Mouse (Mus musculus) heart, embryonic 13.5 days (tissue): ENCODE data around the gene Pax5. TPM values are rescaled to one million over a fixed set of nuclear protein-coding genes. Genes with fewer than 3 reads are reported as not detected.
"Not testable (repeated sequence)": the region's sequence is repeated elsewhere in the genome, so short reads cannot be mapped to it uniquely, and the experiment has no call there.

Experiments used
- ATAC-seq: fragments of 200-750 bp; cut with Nextera tagmentation; 2 replicates; pipeline ENCODE4 v1.8.0; 2017; ENCODE audit warnings: moderate TSS enrichment; ENCODE audit not compliant: insufficient number of reproducible peaks, low FRiP score, low TSS enrichment; ENCODE audit errors: extremely low read depth
- H3K27ac ChIP-seq: fragments of 300-500 bp; sonication (generic); replicated peaks from 2 replicates; pipeline ENCODE4 v1.5.1; 2015; ENCODE audit warnings: moderate library complexity, mild to moderate bottlenecking, inconsistent platforms
- H3K27me3 ChIP-seq: fragments of 300-500 bp; sonication (generic); replicated peaks from 2 replicates; pipeline ENCODE4 v1.6.1; 2015; ENCODE audit warnings: mild to moderate bottlenecking, inconsistent platforms
- H3K36me3 ChIP-seq: fragments of 300-500 bp; sonication (generic); 2 replicates; pipeline ENCODE4 v1.6.1; 2015; ENCODE audit warnings: mild to moderate bottlenecking, inconsistent platforms
- H3K4me1 ChIP-seq: fragments of 300-500 bp; sonication (generic); 2 replicates; pipeline ENCODE4 v1.6.1; 2015; ENCODE audit warnings: inconsistent platforms
- H3K4me2 ChIP-seq: fragments of 300-500 bp; sonication (generic); 2 replicates; pipeline ENCODE4 v1.6.1; 2015; ENCODE audit warnings: inconsistent platforms, mild to moderate bottlenecking, moderate library complexity
- H3K4me3 ChIP-seq: fragments of 300-500 bp; sonication (generic); 2 replicates; pipeline ENCODE4 v1.5.1; 2015; ENCODE audit warnings: moderate library complexity, mild to moderate bottlenecking, inconsistent platforms
- H3K9ac ChIP-seq: fragments of 300-500 bp; sonication (generic); 2 replicates; pipeline ENCODE4 v1.6.1; 2015; ENCODE audit warnings: inconsistent platforms, mild to moderate bottlenecking, moderate library complexity
- H3K9me3 ChIP-seq: fragments of 300-500 bp; sonication (generic); 2 replicates; pipeline ENCODE4 v1.6.1; 2016; ENCODE audit warnings: inconsistent platforms
- WGBS: fragments of 180-500 bp; shearing (Covaris S2); methylation state at CpG from one replicate; pipeline ENCODE4 v1.1.7; 2015; ENCODE audit warnings: mixed read lengths; 5-methylcytosine and 5-hydroxymethylcytosine counted together
- polyA plus RNA-seq: library from polyadenylated mRNA; unstranded; fragments of >200 nt; fragmentation: Nextera tagmentation; extraction: Ambion mirVana; gene quantifications from 2 replicates; pipeline ENCODE4 v1.2.1, GENCODE M21; 2015

The Pax5 gene
- 0.07 TPM in 1 of 2 replicates, not detected in the other for polyA plus RNA-seq

DNA sequence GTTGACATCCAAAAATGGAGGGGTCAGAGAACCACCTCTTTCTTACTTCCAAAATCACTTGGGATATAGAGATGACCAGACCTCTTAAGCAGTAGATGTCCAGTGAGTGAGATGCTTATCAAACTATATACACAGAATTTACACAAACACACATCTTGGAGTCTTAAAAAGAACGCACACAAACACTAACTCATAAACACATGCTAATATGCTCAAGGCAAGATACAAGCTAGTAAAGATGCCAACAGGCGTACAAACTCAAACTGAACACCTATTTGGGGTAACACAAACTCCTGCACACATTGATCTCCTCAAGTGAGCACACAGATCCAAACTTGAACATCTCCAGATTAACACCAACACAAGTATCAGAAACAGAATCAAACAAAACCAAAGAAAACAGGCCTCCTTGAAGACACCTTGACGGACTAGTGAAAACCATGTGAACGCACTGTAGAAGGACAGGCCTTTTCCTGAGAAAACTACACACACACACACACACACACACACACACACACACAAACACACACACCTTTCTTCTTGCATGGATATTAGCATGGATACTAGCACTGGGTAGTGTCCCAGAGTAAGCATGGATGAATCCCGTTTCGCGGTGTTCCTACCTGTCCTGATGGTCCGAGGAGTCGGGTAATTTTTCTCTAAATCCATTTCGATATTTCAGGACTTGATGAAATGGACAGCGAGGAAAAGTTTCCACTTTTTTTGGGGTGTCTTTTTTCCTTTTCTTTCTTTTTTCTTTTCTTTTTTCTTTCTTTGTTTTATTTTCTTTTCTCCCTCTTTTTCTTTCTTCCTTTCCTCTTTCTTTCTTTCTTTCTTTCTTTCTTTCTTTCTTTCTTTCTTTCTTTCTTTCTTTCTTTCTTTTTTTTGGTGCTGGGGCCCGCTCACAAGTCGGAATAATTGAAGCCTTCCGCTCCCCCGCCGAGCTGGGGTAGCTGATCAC lies at the start of gene Pax5:
TSS of gene Pax5 (minus strand) at position 748 of the 961 bp plus-strand sequence.
- Histone ChIP-seq H3K4me1 (peaks cover 28% of the 10 kb centered on the region), H3K27ac (no peak within 1 kb of the TSS), H3K27me3 (peaks cover 100% of the 10 kb centered on the region), H3K36me3 (no peaks in the 10 kb centered on the region), H3K4me3 (no peak within 1 kb of the TSS), H3K9me3 (no peaks in the 10 kb centered on the region), H3K9ac (no peak within 1 kb of the TSS), H3K4me2 (0 out of 2 replicates have a peak within 1 kb of the TSS, but pooled peaks have one; percentile 5)
- ATAC-seq = no peak
- WGBS = 29% methylated on average over 16 of the region's 16 CpGs

DNA sequence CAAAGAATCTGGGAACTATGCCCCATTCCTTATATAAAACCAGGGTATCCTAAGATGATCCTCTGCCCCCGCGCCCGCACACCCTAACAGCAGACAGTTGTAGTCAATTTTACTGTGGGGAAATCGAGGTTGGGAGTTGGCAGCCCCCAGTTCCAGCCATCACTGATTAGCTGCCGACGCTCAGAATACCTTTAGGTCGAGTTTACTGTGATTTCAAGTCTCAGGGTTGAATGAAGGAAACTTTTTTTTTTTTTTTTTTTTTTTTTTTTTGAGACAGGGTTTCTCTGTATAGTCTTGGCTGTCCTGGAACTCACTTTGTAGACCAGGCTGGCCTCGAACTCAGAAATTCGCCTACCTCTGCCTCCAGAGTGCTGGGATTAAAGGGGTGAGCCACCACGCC lies 46.8 kb upstream of the Pax5 start:
- peak overlapping the region; percentile 88 for H3K9ac ChIP-seq
- ATAC-seq, H3K36me3 ChIP-seq, H3K27me3 ChIP-seq, H3K9me3 ChIP-seq: not testable (repeated sequence)
- peaks cover 14% of the 10 kb centered on the region for H3K4me1 ChIP-seq
- WGBS = 9% methylated on average over 10 of the region's 10 CpGs
- peak overlapping the region; percentile 91 for H3K27ac ChIP-seq
- peak overlapping the region; percentile 86 for H3K4me2 ChIP-seq
- peak overlapping the region; percentile 74 for H3K4me3 ChIP-seq

DNA sequence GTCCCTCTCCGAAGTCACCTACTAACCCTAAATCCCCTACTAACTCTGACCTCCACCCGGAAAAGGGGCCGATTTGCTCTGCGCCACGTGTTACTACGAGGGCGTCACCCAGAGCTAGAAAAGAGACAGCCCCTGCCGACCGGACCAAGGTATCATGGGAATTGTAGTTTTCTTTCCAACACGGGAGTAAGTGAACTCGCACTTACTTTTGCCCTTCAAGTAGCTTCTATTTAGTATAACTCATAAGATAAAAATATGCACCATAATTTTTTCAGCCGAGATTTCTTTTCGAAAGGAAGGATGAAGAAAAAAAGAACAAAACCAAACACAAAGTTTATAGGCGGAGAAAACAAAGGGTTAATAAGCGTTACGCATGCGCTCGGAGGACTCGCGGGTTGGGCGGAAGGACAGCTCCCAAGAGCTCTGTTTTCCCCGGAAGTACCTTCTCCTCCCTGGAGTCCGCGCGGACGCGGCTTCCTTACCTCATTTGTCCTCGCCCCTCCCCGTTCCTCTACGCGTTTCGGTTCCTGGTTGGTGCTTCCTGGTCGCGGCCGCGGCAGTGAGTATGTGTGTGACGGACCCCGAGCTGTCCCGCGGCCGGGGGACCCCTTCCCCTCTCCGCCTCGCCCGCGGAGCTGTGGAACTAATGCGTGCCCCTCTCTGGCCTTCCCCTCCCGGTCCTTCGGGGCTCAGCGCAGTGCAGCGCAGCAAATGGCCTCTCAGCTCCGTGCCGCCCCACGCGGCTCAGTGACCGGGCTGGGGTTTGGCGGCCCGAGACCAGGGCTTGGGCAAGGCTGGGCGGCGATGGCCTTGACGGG lies 46.1 kb upstream of the Pax5 start:
- peak overlapping the region; percentile 91 for H3K27ac ChIP-seq
- H3K4me2 ChIP-seq = peak overlapping the region; percentile 86
- H3K4me3 ChIP-seq = peak overlapping the region; percentile 74
- ATAC-seq = peak; percentile 93
- under 1% methylated on average over 60 of the region's 60 CpGs for WGBS
- H3K4me1 ChIP-seq = peaks cover 14% of the 10 kb centered on the region
- no peaks in the 10 kb centered on the region for H3K36me3 ChIP-seq
- H3K9ac ChIP-seq = peak overlapping the region; percentile 88
- no peaks in the 10 kb centered on the region for H3K27me3 ChIP-seq
- no peaks in the 10 kb centered on the region for H3K9me3 ChIP-seq

DNA sequence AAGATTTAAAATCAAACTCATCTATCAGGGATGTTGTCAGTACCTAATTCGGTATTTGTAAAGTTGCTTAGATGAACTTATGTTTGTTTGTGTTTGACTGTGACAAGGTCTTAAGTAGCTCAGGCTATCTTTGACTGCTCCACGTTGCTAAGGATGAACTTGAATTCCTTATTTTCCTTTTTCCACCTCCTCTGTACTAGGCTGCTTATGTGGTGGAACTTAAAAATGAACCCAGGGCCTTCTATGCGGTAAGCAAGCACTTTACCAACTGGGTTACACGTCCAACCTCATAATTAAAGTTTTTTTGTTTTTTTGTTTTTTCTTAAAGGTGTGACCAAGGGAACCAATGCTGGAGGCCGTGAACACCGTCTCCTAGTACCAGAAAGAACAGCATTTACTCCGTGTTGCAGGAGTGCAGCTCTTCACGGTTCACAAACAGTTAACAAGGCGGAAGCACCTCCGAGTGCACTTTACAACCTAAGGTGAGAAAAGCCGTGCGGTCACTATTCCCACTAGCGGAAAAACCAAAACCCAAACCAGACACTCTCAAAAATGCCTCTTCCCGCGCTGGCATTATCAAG lies 45.4 kb upstream of the Pax5 start, which contains the start of gene Zcchc7:
TSS of gene Zcchc7 (plus strand) at position 325 of the 581 bp plus-strand sequence.
- H3K4me2 ChIP-seq = peak within 1 kb of the TSS; percentile 86
- 0 out of 2 replicates have a peak, but pooled peaks have one; percentile 7 for ATAC-seq
- H3K27me3 ChIP-seq = no peaks in the 10 kb centered on the region
- H3K4me1 ChIP-seq = peaks cover 14% of the 10 kb centered on the region
- H3K4me3 ChIP-seq = peak within 1 kb of the TSS; percentile 74
- no peaks in the 10 kb centered on the region for H3K9me3 ChIP-seq
- no peaks in the 10 kb centered on the region for H3K36me3 ChIP-seq
- peak within 1 kb of the TSS; percentile 88 for H3K9ac ChIP-seq
- peak within 1 kb of the TSS; percentile 91 for H3K27ac ChIP-seq
- WGBS = 4% methylated on average over 15 of the region's 15 CpGs

DNA sequence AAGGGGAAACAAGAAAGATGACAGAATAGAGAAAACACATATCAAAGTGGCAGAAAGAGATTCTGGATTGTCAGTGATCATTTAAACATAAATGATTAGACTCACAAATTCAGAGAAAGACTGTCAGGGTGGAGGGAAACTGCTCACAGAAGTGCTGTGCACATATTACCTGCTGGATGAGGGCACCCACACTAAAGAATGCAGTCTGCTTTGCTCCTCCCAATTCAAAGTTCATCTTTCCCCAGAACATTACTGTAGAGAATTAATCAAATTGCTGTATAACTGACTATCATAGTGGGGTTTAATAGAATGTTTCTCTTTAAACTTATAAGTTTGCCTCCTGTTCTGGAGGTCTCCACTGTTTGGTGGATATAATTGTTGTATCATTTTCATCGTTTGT lies 30.2 kb upstream of the Pax5 start:
- no peak overlapping the region for H3K4me2 ChIP-seq
- H3K4me1 ChIP-seq = no peaks in the 10 kb centered on the region
- H3K36me3 ChIP-seq = no peaks in the 10 kb centered on the region
- H3K27me3 ChIP-seq = 0 out of 2 replicates have a peak, but pooled peaks cover 3% of the 10 kb centered on the region
- ATAC-seq = no peak
- H3K27ac ChIP-seq = no peak overlapping the region
- no peak overlapping the region for H3K4me3 ChIP-seq
- WGBS = 57% methylated on average over 1 of the region's 1 CpGs
- peaks cover 5% of the 10 kb centered on the region for H3K9me3 ChIP-seq
- H3K9ac ChIP-seq = no peak overlapping the region

DNA sequence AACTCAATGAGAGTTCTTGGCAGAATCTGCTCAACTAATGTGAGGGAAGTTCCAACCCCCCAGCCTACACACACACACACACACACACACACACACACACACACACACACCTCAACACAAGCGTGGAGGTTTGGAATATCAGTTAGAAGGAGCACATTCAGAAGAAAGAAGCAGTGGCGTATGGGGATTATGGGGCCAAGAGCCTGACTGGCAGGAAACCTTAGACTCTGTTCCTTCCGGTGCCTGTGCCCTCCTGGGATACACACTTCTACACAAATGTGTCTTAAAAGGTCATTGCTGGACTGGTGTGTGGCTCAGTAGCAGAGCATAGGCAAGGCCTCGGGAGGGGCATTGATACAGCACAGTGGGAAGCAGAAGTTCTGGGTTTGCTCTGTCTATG lies 10.9 kb upstream of the Pax5 start:
- H3K4me2 ChIP-seq = no peak overlapping the region
- H3K36me3 ChIP-seq = no peaks in the 10 kb centered on the region
- no peak overlapping the region for H3K9ac ChIP-seq
- 73% methylated on average over 4 of the region's 4 CpGs for WGBS
- no peaks in the 10 kb centered on the region for H3K4me1 ChIP-seq
- ATAC-seq = no peak
- H3K9me3 ChIP-seq = no peaks in the 10 kb centered on the region
- no peak overlapping the region for H3K4me3 ChIP-seq
- H3K27ac ChIP-seq = no peak overlapping the region
- H3K27me3 ChIP-seq = peaks cover 70% of the 10 kb centered on the region

DNA sequence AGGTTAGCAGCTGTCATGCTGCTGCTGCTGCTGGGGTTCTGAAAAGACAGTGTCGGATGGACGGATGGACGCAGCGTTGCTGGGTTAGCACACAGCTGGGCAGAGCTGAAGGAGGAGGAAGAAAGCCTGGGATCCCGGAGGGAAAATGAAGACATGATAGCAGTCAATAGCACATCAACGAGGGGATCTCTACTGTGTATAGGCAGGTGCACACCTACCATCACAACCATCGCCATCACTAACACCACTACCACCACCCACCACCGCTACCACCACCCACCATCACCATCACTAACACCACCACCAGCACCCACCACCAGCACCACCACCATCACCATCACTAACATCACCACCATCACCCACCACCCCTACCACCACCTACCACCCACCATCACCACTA lies 9.8 kb upstream of the Pax5 start:
- Histone ChIP-seq H3K4me2 (no peak overlapping the region), H3K36me3 (no peaks in the 10 kb centered on the region), H3K27me3 (peaks cover 76% of the 10 kb centered on the region), H3K4me1 (no peaks in the 10 kb centered on the region), H3K9me3 (no peaks in the 10 kb centered on the region), H3K9ac (no peak overlapping the region), H3K27ac (no peak overlapping the region), H3K4me3 (no peak overlapping the region)
- ATAC-seq = no peak
- WGBS = 77% methylated on average over 8 of the region's 8 CpGs

DNA sequence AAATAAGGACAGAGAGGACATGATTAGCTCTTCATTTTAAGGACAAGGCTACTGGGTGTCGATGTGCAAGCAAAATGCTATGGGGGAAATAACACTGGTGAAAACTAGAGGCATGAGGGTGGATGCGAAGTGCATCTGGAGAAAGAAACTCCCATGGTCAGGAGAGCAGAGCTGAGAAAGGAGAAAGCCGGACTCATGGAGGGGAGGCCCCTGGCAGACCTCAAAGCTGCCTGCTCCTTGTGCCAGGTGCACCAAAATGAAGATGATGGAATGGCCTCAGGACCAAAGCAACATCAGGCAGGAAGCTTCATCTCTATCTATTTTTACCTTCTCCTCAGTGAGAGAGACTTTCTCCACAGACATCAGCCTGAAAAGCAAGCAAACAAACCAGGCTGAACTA lies 7.4 kb upstream of the Pax5 start:
- H3K27me3 ChIP-seq = peaks cover 82% of the 10 kb centered on the region
- WGBS = 73% methylated on average over 3 of the region's 3 CpGs
- H3K9me3 ChIP-seq = no peaks in the 10 kb centered on the region
- H3K4me2 ChIP-seq = no peak overlapping the region
- H3K9ac ChIP-seq = no peak overlapping the region
- H3K4me3 ChIP-seq = no peak overlapping the region
- no peak overlapping the region for H3K27ac ChIP-seq
- no peak for ATAC-seq
- H3K4me1 ChIP-seq = peaks cover 16% of the 10 kb centered on the region
- no peaks in the 10 kb centered on the region for H3K36me3 ChIP-seq

DNA sequence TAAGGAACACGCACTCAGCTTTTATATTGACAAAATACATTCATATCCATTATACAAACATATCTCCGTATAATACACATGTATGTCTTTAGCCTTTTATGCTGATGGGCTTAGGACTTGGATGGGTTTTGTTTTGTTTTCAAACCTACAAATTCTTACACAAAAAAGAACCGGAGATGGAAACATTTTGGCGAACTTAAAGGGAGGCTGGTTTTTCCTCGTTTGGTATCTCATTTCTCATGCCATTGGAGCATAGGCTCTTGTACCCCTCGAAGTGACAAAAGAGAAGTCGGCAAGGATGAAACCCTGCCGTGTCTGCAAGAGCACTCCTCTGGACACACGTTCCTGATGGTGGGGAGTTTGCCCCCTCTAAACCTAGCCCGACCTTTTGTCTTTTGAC lies 6.1 kb upstream of the Pax5 start:
- H3K9ac ChIP-seq = no peak overlapping the region
- no peak for ATAC-seq
- H3K27me3 ChIP-seq = peaks cover 89% of the 10 kb centered on the region
- no peak overlapping the region for H3K4me3 ChIP-seq
- no peaks in the 10 kb centered on the region for H3K9me3 ChIP-seq
- 5% methylated on average over 10 of the region's 10 CpGs for WGBS
- H3K4me1 ChIP-seq = peaks cover 24% of the 10 kb centered on the region
- H3K4me2 ChIP-seq = no peak overlapping the region
- H3K36me3 ChIP-seq = no peaks in the 10 kb centered on the region
- no peak overlapping the region for H3K27ac ChIP-seq

DNA sequence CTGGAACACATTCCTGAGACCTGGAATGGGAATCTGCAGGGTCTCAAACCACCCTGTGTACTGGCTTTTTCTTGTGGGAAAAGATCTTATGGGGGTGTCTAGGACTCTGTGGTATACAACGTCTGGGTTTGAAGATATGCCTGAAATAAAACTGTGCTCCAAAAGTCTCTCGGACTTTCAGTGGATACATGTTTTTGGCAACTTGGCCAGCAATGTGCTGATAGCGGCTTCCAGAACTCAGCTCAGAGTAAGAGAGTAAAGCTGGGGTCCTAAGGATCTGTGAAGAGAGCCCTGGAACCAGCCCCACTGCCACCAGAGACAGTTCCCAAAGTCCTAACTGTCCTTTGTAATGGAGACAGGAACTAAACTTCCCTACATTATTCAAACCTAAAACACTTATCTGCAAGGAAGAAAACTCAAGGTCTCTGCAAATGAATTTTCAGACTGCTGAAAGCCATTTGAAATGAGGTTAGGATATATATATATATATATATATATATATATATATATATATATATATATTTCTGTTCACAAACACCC lies 5.4 kb upstream of the Pax5 start:
- H3K4me2 ChIP-seq = no peak overlapping the region
- H3K4me1 ChIP-seq = peaks cover 27% of the 10 kb centered on the region
- no peaks in the 10 kb centered on the region for H3K9me3 ChIP-seq
- H3K27ac ChIP-seq = no peak overlapping the region
- 6% methylated on average over 3 of the region's 3 CpGs for WGBS
- no peak overlapping the region for H3K4me3 ChIP-seq
- H3K36me3 ChIP-seq = no peaks in the 10 kb centered on the region
- no peak for ATAC-seq
- H3K9ac ChIP-seq = no peak overlapping the region
- H3K27me3 ChIP-seq = peaks cover 94% of the 10 kb centered on the region
